In genomic region chr5:108726557-108727248, GRCm38 (mm10) we compare ENCODE assay signal across 9 mouse cellular contexts. TPM values are rescaled to one million over a fixed set of nuclear protein-coding genes. Genes with fewer than 3 reads are reported as not detected.
A peak's percentile ranks its signal among the peaks of the same experiment; 100 is the strongest.
DNase-seq lines count a peak whose midpoint lies in the region; ATAC-seq and TF ChIP-seq lines count a peak whose summit lies in the region.
"Had no signal": no experiment of that assay in that cellular context is flagged by ENCODE, and none has a peak within 500 bp of the region (broad histone marks: within the 10 kb centered on the region; RNA-seq: fewer than 3 reads in every experiment).

No protein-coding gene starts in this region.

- ATAC-seq in embryonic facial prominence, embryonic 12.5 days (ENCODE audit: insufficient number of reproducible peaks, insufficient read depth, low FRiP score, low TSS enrichment), result 0 out of 2 replicates have a peak, but pooled peaks have one; percentile 80
- peak; percentile 80 for ATAC-seq in limb, embryonic 12.5 days (ENCODE audit: insufficient number of reproducible peaks, insufficient read depth, low FRiP score, low TSS enrichment, low read depth)
- peak; percentile 76; the same call in 1 of the 2 replicates for ATAC-seq in midbrain, embryonic 16.5 days
- peak; percentile 82; the same call in 1 of the 2 replicates for ATAC-seq in stomach, embryonic 16.5 days (ENCODE audit: insufficient read depth, low FRiP score)

- no peak overlapping the region for H3K9ac ChIP-seq in embryonic facial prominence, embryonic 12.5 days
- H3K9ac ChIP-seq in limb, embryonic 12.5 days (replicated peaks), result no peak overlapping the region
- H3K9ac ChIP-seq in midbrain, embryonic 16.5 days (ENCODE audit: low read depth, low read length), result no peak overlapping the region
- H3K9ac ChIP-seq in stomach, embryonic 16.5 days (ENCODE audit: low read length), result no peak overlapping the region

- H3K36me3 ChIP-seq in C2C12 (ENCODE audit: control insufficient read depth, insufficient read depth), result no peaks in the 10 kb centered on the region
- no peaks in the 10 kb centered on the region for H3K36me3 ChIP-seq in embryonic facial prominence, embryonic 12.5 days
- no peaks in the 10 kb centered on the region for H3K36me3 ChIP-seq in limb, embryonic 12.5 days
- H3K36me3 ChIP-seq in midbrain, embryonic 16.5 days (ENCODE audit: control insufficient read depth, insufficient read depth, low read length), result no peaks in the 10 kb centered on the region
- no peaks in the 10 kb centered on the region for H3K36me3 ChIP-seq in stomach, embryonic 16.5 days (ENCODE audit: control insufficient read depth, insufficient read depth, low read length)

- WGBS in embryonic facial prominence, embryonic 12.5 days, result 17% methylated on average over 5 of the region's 5 CpGs
- WGBS in limb, embryonic 12.5 days, result 22% methylated on average over 5 of the region's 5 CpGs
- WGBS in midbrain, embryonic 16.5 days, result 21% methylated on average over 5 of the region's 5 CpGs
- 24% methylated on average over 5 of the region's 5 CpGs for WGBS in stomach, embryonic 16.5 days

- H3ac ChIP-seq in C2C12 (ENCODE audit: control insufficient read depth, insufficient read length, low read depth), result no peak overlapping the region

- H3K4me3 ChIP-seq in C2C12 (ENCODE audit: insufficient read depth, poor library complexity, severe bottlenecking), result no peak overlapping the region
- H3K4me3 ChIP-seq in embryonic facial prominence, embryonic 12.5 days, result no peak overlapping the region
- H3K4me3 ChIP-seq in limb, embryonic 12.5 days (replicated peaks), result no peak overlapping the region
- no peak overlapping the region for H3K4me3 ChIP-seq in midbrain, embryonic 16.5 days (ENCODE audit: low read depth, low read length)
- H3K4me3 ChIP-seq in stomach, embryonic 16.5 days (replicated peaks; ENCODE audit: low read length), result no peak overlapping the region

- peak; percentile 28 for TF ChIP-seq CTCF in C2C12 (IDR thresholded peaks at IDR 0.05; ENCODE audit: control insufficient read depth, insufficient read depth, insufficient read length)

- no peaks in the 10 kb centered on the region for H3K4me1 ChIP-seq in embryonic facial prominence, embryonic 12.5 days
- H3K4me1 ChIP-seq in limb, embryonic 12.5 days (replicated peaks), result no peaks in the 10 kb centered on the region
- no peaks in the 10 kb centered on the region for H3K4me1 ChIP-seq in midbrain, embryonic 16.5 days (ENCODE audit: control insufficient read depth, insufficient read depth, low read length)
- H3K4me1 ChIP-seq in stomach, embryonic 16.5 days (ENCODE audit: control insufficient read depth, insufficient read depth, low read length), result no peaks in the 10 kb centered on the region

- H3K79me2 ChIP-seq in C2C12 (ENCODE audit: control insufficient read depth, insufficient read depth), result no peaks in the 10 kb centered on the region

- no peaks in the 10 kb centered on the region for H3K79me3 ChIP-seq in C2C12 (ENCODE audit: low read depth)

- H3K27ac ChIP-seq in embryonic facial prominence, embryonic 12.5 days, result no peak overlapping the region
- H3K27ac ChIP-seq in limb, embryonic 12.5 days, result no peak overlapping the region
- H3K27ac ChIP-seq in midbrain, embryonic 16.5 days (ENCODE audit: low read length), result no peak overlapping the region
- H3K27ac ChIP-seq in stomach, embryonic 16.5 days (ENCODE audit: low read length), result no peak overlapping the region

- H3K4me2 ChIP-seq in embryonic facial prominence, embryonic 12.5 days (replicated peaks), result no peak overlapping the region
- no peak overlapping the region for H3K4me2 ChIP-seq in limb, embryonic 12.5 days
- H3K4me2 ChIP-seq in midbrain, embryonic 16.5 days (ENCODE audit: low read length), result no peak overlapping the region
- H3K4me2 ChIP-seq in stomach, embryonic 16.5 days (ENCODE audit: low read depth, low read length), result no peak overlapping the region

- H3K27me3 ChIP-seq in C2C12 (ENCODE audit: control insufficient read depth, insufficient read depth, insufficient read length), result no peaks in the 10 kb centered on the region
- no peaks in the 10 kb centered on the region for H3K27me3 ChIP-seq in embryonic facial prominence, embryonic 12.5 days
- H3K27me3 ChIP-seq in limb, embryonic 12.5 days, result no peaks in the 10 kb centered on the region
- no peaks in the 10 kb centered on the region for H3K27me3 ChIP-seq in midbrain, embryonic 16.5 days (ENCODE audit: control insufficient read depth, insufficient read depth, low read depth, low read length)
- H3K27me3 ChIP-seq in stomach, embryonic 16.5 days (ENCODE audit: control insufficient read depth, insufficient read depth, low read length), result no peaks in the 10 kb centered on the region

- peak; percentile 79 to 88 for DNase-seq in adrenal gland, postnatal 36 days
- DNase-seq in heart, adult 8-10 months (ENCODE audit: low spot score), result peak; percentile 57
- DNase-seq in kidney, adult 8-10 months, result peak; percentile 63 to 86

- no peaks in the 10 kb centered on the region for H3K9me3 ChIP-seq in embryonic facial prominence, embryonic 12.5 days
- H3K9me3 ChIP-seq in limb, embryonic 12.5 days, result no peaks in the 10 kb centered on the region
- H3K9me3 ChIP-seq in midbrain, embryonic 16.5 days (replicated peaks; ENCODE audit: control insufficient read depth, low read length, poor library complexity, severe bottlenecking), result no peaks in the 10 kb centered on the region
- no peaks in the 10 kb centered on the region for H3K9me3 ChIP-seq in stomach, embryonic 16.5 days (replicated peaks; ENCODE audit: control insufficient read depth, low read length)

TF ChIP-seq in C2C12, 6 proteins besides CTCF, POLR2A, EP300 and RAD21:
- TF ChIP-seq MAX (IDR thresholded peaks at IDR 0.05), result no peak
- no peak for TF ChIP-seq MYOG (IDR thresholded peaks at IDR 0.05; ENCODE audit: control insufficient read depth, extremely low read depth, insufficient read length)
- no peak for TF ChIP-seq USF1 (IDR thresholded peaks at IDR 0.05; ENCODE audit: low read depth)
- TF ChIP-seq FOSL1 (IDR thresholded peaks at IDR 0.05; ENCODE audit: insufficient read depth, low read length, poor library complexity, severe bottlenecking), result no peak
- no peak for TF ChIP-seq CEBPB (IDR thresholded peaks at IDR 0.05; ENCODE audit: low read depth)
- no peak for TF ChIP-seq MYOD1 (IDR thresholded peaks at IDR 0.05; ENCODE audit: control insufficient read depth, insufficient read length, low read depth)

RNA-seq across cellular contexts. Expression of gene Fgfrl1, which starts 34.5 kb away (rescaled TPM):
- polyA plus RNA-seq in C2C12 (2012; fragmentation: generic; extraction: Trizol), result 30.9 TPM
- total RNA-seq in adrenal gland, postnatal 36 days (2021), result 10 to 100 TPM; 45.8 to 47.5 TPM
- polyA plus RNA-seq in embryonic facial prominence, embryonic 12.5 days (2016; fragmentation: Nextera tagmentation; extraction: Ambion mirVana), result 45.4 and 46.8 TPM in 2 replicates
- 10 to 100 TPM; 22.5 to 30.0 (median 26.3) TPM for total RNA-seq in heart, adult 8-10 months (2022)
- 55.2 and 61.3 TPM in 2 replicates for polyA plus RNA-seq in limb, embryonic 12.5 days (2016; fragmentation: Nextera tagmentation; extraction: Ambion mirVana)
- 3.3 and 3.5 TPM in 2 replicates for polyA plus RNA-seq in midbrain, embryonic 16.5 days (2015; fragmentation: Nextera tagmentation; extraction: Ambion mirVana)
- 7.8 and 11.7 TPM in 2 replicates for polyA plus RNA-seq in stomach, embryonic 16.5 days (2015; fragmentation: Nextera tagmentation; extraction: Ambion mirVana)

RNA-seq across cellular contexts. Expression of gene Rnf212, which starts 48.1 kb away (rescaled TPM):
- not detected for polyA plus RNA-seq in C2C12 (2012; fragmentation: generic; extraction: Trizol)
- not detected for total RNA-seq in adrenal gland, postnatal 36 days (2021)
- polyA plus RNA-seq in embryonic facial prominence, embryonic 12.5 days (2016; fragmentation: Nextera tagmentation; extraction: Ambion mirVana), result 0.37 and 0.54 TPM in 2 replicates
- total RNA-seq in heart, adult 8-10 months (2022), result not detected
- polyA plus RNA-seq in limb, embryonic 12.5 days (2016; fragmentation: Nextera tagmentation; extraction: Ambion mirVana), result 0.33 and 1.7 TPM in 2 replicates
- polyA plus RNA-seq in midbrain, embryonic 16.5 days (2015; fragmentation: Nextera tagmentation; extraction: Ambion mirVana), result not detected in 2 replicates
- polyA plus RNA-seq in stomach, embryonic 16.5 days (2015; fragmentation: Nextera tagmentation; extraction: Ambion mirVana), result 0.43 and 0.85 TPM in 2 replicates
- polyA plus RNA-seq: gonadal fat pad, adult 2 months had no signal

RNA-seq across cellular contexts. Expression of gene Slc26a1, which starts 51.3 kb away (rescaled TPM):
- 0.11 TPM for polyA plus RNA-seq in C2C12 (2012; fragmentation: generic; extraction: Trizol)
- total RNA-seq in adrenal gland, postnatal 36 days (2021), result under 1 TPM in 1 of 2 experiments, not detected in 1; 0.30 TPM
- polyA plus RNA-seq in embryonic facial prominence, embryonic 12.5 days (2016; fragmentation: Nextera tagmentation; extraction: Ambion mirVana), result 1.3 and 1.8 TPM in 2 replicates
- total RNA-seq in heart, adult 8-10 months (2022), result under 1 TPM in 1 of 4 experiments, not detected in 3; 0.06 TPM
- polyA plus RNA-seq in limb, embryonic 12.5 days (2016; fragmentation: Nextera tagmentation; extraction: Ambion mirVana), result 1.1 and 1.7 TPM in 2 replicates
- 4.3 and 4.4 TPM in 2 replicates for polyA plus RNA-seq in midbrain, embryonic 16.5 days (2015; fragmentation: Nextera tagmentation; extraction: Ambion mirVana)
- 1.8 and 3.0 TPM in 2 replicates for polyA plus RNA-seq in stomach, embryonic 16.5 days (2015; fragmentation: Nextera tagmentation; extraction: Ambion mirVana)

RNA-seq across cellular contexts. Expression of gene Dgkq, which starts 57.2 kb away (rescaled TPM):
- 4.7 TPM for polyA plus RNA-seq in C2C12 (2012; fragmentation: generic; extraction: Trizol)
- 10 to 100 TPM; 17.4 to 18.7 TPM for total RNA-seq in adrenal gland, postnatal 36 days (2021)
- polyA plus RNA-seq in embryonic facial prominence, embryonic 12.5 days (2016; fragmentation: Nextera tagmentation; extraction: Ambion mirVana), result 16.6 and 18.8 TPM in 2 replicates
- total RNA-seq in heart, adult 8-10 months (2022), result 1 to 10 TPM; 5.1 to 8.9 (median 6.1) TPM
- 17.6 and 17.7 TPM in 2 replicates for polyA plus RNA-seq in limb, embryonic 12.5 days (2016; fragmentation: Nextera tagmentation; extraction: Ambion mirVana)
- polyA plus RNA-seq in midbrain, embryonic 16.5 days (2015; fragmentation: Nextera tagmentation; extraction: Ambion mirVana), result 33.0 and 36.9 TPM in 2 replicates
- polyA plus RNA-seq in stomach, embryonic 16.5 days (2015; fragmentation: Nextera tagmentation; extraction: Ambion mirVana), result 10.7 and 14.5 TPM in 2 replicates
